Mouse (Mus musculus) heart, adult 8-10 months (tissue): ENCODE measurements around the gene Cdh4. TPM values are rescaled to one million over a fixed set of nuclear protein-coding genes. Genes with fewer than 3 reads are reported as not detected.

Experiments
- DNase-seq: peaks from one replicate; pipeline ENCODE4 v3.0.0; 2022; ENCODE audit warnings: low spot score
- total RNA-seq, 4 experiments: library from RNA; stranded (reverse); gene quantifications; 2 replicates each; pipeline ENCODE4 v1.2.4; 2022

Cdh4 gene
- total RNA-seq, 4 experiments from 2014 or later, result 5.2 to 7.5 (median 6.1) TPM

GRCm38 (mm10) chr2:179857086-179857485 lies 414.9 kb downstream of the Cdh4 start:
- no peak for DNase-seq

GRCm38 (mm10) chr2:179862676-179863075 lies 420.4 kb downstream of the Cdh4 start:
- no peak for DNase-seq

- DNase-seq, result no peak
These were observed 421.0 kb downstream of the Cdh4 start for GRCm38 (mm10) chr2:179863266-179863665.

GRCm38 (mm10) chr2:179865097-179865496 lies 422.9 kb downstream of the Cdh4 start:
- DNase-seq, result no peak

- DNase-seq, result peak; percentile 39
These were observed 425.4 kb downstream of the Cdh4 start for GRCm38 (mm10) chr2:179867669-179868068.

- DNase-seq, result no peak
These were observed 427.6 kb downstream of the Cdh4 start for GRCm38 (mm10) chr2:179869871-179870270.

GRCm38 (mm10) chr2:179872724-179873123 lies 430.5 kb downstream of the Cdh4 start:
- DNase-seq, result no peak

GRCm38 (mm10) chr2:179873315-179873714 lies 431.1 kb downstream of the Cdh4 start:
- DNase-seq, result no peak

- DNase-seq, result peak; percentile 42
These were observed 432.9 kb downstream of the Cdh4 start for GRCm38 (mm10) chr2:179875147-179875546.

- DNase-seq, result no peak
These were observed 435.5 kb downstream of the Cdh4 start for GRCm38 (mm10) chr2:179877551-179878215.

- DNase-seq, result no peak
These were observed 442.3 kb downstream of the Cdh4 start for GRCm38 (mm10) chr2:179884561-179884960.

GRCm38 (mm10) chr2:179891048-179891447 lies 448.8 kb downstream of the Cdh4 start:
- no peak for DNase-seq

GRCm38 (mm10) chr2:179896949-179897348 lies 454.7 kb downstream of the Cdh4 start:
- no peak for DNase-seq

- DNase-seq, result no peak
These were observed 470.7 kb downstream of the Cdh4 start for GRCm38 (mm10) chr2:179912911-179913310.

- no peak for DNase-seq
These were observed 471.1 kb downstream of the Cdh4 start for GRCm38 (mm10) chr2:179913349-179913748.

- no peak for DNase-seq
These were observed 472.0 kb downstream of the Cdh4 start for GRCm38 (mm10) chr2:179914246-179914645.

GRCm38 (mm10) chr2:179916877-179917673 lies 474.8 kb downstream of the Cdh4 start:
- DNase-seq, result peak; percentile 40

GRCm38 (mm10) chr2:179920042-179920441 lies 477.8 kb downstream of the Cdh4 start:
- DNase-seq, result no peak

- DNase-seq, result no peak
These were observed 478.9 kb downstream of the Cdh4 start for GRCm38 (mm10) chr2:179921021-179921653.

GRCm38 (mm10) chr2:179924038-179924437 lies 481.8 kb downstream of the Cdh4 start:
- no peak for DNase-seq

GRCm38 (mm10) chr2:179929166-179929565 lies 486.9 kb downstream of the Cdh4 start:
- DNase-seq, result no peak

GRCm38 (mm10) chr2:179931741-179932140 lies 489.5 kb downstream of the Cdh4 start:
- peak; percentile 16 for DNase-seq

- DNase-seq, result no peak
These were observed 491.9 kb downstream of the Cdh4 start for GRCm38 (mm10) chr2:179934165-179934564.
